Mouse (Mus musculus) small intestine, adult 2 months (tissue): Measurements from ENCODE around the gene Ssr2.

ENCODE experiments used
- CTCF ChIP-seq: fragments of 200-500 bp; IDR thresholded peaks from 2 replicates; pipeline ENCODE4 v1.5.1; 2012; ENCODE audit warnings: low read depth, mild to moderate bottlenecking, control low read depth, inconsistent platforms, low read length, moderate library complexity, mixed read lengths; ENCODE audit not compliant: insufficient replicate concordance, insufficient read length; ENCODE audit errors: extremely low read depth
- POLR2A ChIP-seq: fragments of 200-500 bp; IDR thresholded peaks from 2 replicates; pipeline ENCODE4 v1.6.1; 2012; ENCODE audit warnings: low read depth, mild to moderate bottlenecking, control low read depth, inconsistent platforms, low read length, moderate library complexity

DNA sequence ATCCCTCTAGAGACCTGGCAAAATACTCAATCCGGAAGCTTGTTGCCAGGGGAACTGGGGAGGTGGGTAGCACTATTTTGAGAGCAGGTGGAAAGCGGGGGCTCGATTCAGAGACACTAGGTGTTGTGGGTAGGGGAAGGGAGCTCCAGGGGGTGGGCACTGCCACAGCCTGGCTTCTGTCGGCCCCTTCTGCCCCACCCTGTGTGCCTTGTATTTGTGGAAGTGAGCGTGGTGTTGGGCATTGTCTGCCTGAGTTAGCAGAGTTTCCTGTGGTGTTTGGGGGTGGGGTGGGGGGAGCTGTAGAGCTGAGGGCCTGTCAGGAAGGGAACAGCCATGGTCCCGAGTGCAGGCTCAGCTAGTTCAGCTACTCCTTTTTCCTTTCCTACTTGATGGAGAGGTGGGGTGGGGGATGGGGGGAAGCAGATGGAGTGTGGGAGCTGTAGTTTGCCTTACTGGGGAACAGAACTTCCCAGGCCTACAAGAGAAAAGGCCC lies 55.2 kb downstream of the Ssr2 start:
- TF ChIP-seq CTCF (no peak), POLR2A (no peak)
